Mouse (Mus musculus) cerebellum, postnatal 25 days (tissue): ENCODE measurements at regions not wholly inside any gene's neighbourhood (a gene's known extent, or its start where the extent isn't known, plus 50 kb on each side); places are given as distances from the start of the nearest gene placed in this dataset.

Experiments
- DNase-seq, 2 experiments: peaks; one replicate each; pipeline ENCODE4 v3.0.0; 2021; ENCODE audit warnings: mixed read lengths in 2 of 2

DNA sequence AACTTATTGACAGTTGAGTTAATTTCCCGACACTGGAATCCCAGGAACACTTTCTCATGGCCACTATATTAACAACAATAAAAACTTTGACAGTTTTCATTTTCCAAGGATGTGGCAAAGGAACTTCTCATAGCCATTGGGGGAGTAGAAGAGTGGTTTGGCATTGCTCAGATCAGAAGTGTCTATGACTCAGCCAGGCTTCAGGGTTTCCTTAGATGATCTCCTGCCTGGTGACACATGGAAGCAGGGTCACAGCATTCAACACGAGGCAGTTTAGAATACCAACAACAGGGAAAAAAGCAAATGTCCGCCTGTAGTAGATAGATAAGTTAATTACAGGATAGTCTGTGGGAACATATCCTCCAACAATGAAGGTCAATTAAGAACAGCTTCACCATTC, 228.1 kb upstream of the Gm12728 start:
- DNase-seq, result no peak

- DNase-seq, result no peak
These were observed 223.9 kb upstream of the Gm12728 start for GRCm38 (mm10) chr4:105565796-105566195.

- no peak for DNase-seq
These were observed 222.9 kb upstream of the Gm12728 start for GRCm38 (mm10) chr4:105566513-105567457.

GRCm38 (mm10) chr4:105569671-105570070, 220.0 kb upstream of the Gm12728 start:
- DNase-seq, result no peak

DNA sequence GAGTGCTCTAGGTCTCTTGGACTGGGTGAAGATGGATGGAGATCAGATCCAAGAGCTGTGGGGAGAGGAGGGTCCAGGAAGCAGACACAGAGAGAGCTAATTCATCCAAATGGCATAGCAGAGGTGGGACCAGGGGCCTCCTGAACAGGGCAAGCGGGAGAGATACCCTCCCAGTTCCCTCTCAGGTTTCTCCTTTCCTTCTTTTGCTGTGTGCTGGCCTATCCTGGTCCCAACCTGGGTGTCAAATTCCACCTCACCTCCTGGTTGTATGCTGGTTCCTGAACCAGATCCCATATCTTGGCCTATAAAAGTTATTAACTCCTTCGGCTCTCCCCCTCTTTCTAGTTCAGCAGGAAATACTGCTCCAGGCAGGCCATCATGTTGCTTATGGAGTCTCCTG, 214.1 kb upstream of the Gm12728 start:
- no peak for DNase-seq

- no peak for DNase-seq
These were observed 208.7 kb upstream of the Gm12728 start for GRCm38 (mm10) chr4:105580987-105581386.

- no peak for DNase-seq
These were observed 205.2 kb upstream of the Gm12728 start for GRCm38 (mm10) chr4:105584329-105584925.

GRCm38 (mm10) chr4:105603661-105604060, 186.0 kb upstream of the Gm12728 start:
- no peak for DNase-seq

GRCm38 (mm10) chr4:105604607-105605006, 185.1 kb upstream of the Gm12728 start:
- DNase-seq, result no peak

DNA sequence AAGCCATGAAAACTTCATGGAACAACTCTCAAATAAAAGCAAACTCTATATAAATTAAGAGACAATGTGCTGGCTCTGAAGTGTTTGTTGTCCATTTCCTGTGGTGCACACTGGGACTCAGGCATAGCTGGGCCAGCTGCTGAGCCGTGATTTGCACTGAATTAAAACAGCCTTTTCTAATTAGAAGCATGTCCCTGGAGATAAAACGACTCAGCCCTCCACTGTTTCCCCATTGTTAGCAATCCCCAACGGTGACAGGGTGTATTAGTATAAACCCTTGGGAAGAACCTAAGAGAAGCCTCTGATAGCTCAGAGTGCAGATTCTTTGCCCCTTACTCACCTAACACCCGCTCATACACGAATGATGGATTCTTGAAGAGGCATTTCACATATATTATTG, 182.9 kb upstream of the Gm12728 start:
- DNase-seq, result no peak

DNA sequence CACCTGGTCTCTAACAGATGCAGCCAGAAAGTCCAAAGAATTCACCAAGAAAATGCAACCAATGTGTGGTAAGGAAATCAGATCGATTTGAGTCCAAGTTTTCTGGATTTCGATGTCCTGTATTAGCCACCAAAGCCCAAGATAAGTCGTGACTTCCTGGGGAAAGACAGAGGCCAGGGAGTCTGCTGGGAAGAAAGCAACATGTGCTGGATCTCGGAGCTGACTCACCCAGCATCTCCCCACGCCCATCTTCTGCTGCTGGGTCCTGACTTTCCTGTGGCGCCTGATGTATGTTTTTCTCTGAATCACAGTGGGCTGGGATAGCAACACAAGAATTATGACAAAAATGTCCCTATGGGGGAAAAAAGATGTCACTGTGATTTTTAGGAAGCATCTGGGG, 178.8 kb upstream of the Gm12728 start:
- no peak for DNase-seq

DNA sequence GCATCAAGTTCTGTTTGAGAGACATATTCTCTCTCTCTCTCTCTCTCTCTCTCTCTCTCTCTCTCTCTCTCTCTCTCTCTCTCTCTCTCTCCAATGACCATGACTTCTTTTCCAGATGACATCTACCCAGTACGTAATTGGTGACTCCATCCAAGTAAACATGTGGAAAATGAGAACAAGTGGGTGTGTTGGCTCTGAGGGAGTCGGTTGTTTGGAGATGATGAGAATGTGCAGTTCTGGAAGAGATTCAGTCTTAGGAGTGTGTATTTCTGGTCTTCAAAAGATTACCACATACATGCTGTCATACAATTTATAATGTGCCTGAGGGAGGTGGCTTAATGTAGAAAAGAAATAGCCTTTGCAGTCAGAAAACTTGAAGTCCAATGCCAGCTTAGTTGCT, 175.3 kb upstream of the Gm12728 start:
- DNase-seq, result no peak

DNA sequence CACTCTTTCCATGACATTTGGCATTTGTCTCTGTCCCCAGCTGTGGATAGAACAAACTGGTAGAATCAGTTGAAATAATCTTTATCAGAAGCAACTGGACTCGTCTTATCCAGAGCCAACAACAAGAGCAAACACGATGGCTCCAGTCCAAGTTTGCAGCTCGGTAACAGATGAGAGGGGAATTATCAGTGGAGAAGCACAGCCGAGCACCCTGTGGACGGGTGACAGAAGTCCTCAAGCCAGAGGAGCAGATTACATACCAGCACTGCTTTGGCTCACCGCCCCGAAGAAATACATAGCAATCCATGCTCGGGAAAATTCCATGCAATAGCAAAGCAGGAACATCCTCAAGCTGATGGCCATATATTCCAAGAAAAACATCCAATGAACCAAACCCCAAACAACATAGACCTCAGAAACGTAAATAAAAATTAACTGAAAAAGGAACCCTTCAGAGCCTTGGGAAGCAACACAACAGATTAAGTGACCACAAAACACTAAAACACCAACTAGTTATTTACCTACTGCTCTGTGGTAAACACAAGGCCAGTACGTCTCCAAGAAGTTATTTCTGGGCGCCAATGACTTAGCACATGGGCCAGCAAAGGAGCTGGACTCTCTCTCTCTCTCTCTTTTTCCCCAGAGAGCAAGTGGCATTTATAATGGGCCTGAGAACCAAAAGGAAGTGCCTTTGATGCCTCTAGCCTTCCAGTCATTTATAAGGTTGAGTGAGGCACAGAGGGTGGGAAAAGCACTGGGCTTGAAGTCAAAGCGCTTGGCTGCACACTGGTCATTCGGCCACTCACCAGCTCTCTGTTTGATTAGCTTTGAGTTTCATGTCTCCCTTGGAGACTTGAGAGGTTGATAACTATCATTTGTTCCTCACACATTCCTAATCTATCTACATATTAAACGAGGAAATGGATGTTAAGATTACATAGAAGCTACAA, 163.0 kb upstream of the Gm12728 start:
- DNase-seq, result peak; percentile 37 to 54

GRCm38 (mm10) chr4:105629581-105629980, 160.1 kb upstream of the Gm12728 start:
- DNase-seq, result no peak

- DNase-seq, result no peak
These were observed 158.9 kb upstream of the Gm12728 start for GRCm38 (mm10) chr4:105630595-105631369.

DNA sequence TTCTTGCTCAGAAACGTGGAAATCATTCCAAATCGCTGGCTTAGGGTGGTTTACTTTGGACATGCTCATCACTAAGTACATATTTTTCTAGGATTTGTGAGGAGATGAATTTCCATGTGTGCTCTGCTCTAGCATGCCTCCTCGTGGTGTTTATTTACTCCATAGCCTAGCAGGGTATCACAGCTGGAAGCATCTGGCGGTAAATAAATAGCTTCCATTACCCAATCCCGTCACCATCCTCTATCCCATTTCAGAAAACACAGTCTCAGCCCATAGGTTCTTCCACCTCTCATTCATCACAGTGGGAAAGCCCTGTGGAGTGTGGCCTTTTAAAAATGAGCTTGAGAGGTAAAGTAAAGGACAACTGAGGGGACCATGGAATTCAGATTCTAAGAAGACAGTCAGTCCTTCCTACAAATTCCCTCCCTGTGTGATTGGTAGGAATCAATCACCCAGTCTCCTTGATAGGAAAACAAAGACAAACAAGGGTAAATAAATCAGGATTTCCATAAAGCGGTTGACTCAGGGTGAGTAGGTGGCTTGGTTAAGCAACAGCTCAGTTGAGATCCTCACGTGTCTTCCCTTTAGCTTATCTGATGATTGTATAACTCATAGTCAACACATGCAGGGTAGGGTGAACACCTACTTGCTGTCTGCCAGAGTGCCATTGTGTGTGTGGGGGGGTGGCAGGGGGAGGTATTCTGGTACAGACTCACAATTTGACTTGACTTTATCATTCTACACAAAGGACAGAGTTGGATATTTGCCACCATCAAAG, 156.9 kb upstream of the Gm12728 start:
- DNase-seq, result no peak

DNA sequence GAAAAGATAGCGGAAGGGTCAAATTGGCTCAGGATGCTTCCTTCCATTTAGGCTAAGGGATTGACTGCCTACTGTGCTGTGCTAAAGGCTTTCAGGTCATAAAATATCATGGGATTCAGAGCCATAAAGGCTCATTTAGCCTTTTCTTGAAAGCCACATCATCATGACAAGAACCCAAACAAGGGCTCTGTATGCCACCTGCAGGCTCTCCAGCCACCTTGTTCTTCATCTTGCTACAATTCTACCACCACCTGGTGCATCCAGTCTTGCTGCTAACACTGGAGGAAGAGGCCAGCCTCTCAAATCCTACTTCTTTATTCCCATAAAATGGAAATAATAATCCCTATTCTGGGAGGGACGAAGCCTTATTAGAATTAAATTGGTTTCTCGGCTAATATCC, 155.9 kb upstream of the Gm12728 start:
- no peak for DNase-seq

- DNase-seq, result no peak
These were observed 148.9 kb upstream of the Gm12728 start for GRCm38 (mm10) chr4:105640793-105641192.

GRCm38 (mm10) chr4:105641582-105641981, 148.1 kb upstream of the Gm12728 start:
- DNase-seq, result no peak

DNA sequence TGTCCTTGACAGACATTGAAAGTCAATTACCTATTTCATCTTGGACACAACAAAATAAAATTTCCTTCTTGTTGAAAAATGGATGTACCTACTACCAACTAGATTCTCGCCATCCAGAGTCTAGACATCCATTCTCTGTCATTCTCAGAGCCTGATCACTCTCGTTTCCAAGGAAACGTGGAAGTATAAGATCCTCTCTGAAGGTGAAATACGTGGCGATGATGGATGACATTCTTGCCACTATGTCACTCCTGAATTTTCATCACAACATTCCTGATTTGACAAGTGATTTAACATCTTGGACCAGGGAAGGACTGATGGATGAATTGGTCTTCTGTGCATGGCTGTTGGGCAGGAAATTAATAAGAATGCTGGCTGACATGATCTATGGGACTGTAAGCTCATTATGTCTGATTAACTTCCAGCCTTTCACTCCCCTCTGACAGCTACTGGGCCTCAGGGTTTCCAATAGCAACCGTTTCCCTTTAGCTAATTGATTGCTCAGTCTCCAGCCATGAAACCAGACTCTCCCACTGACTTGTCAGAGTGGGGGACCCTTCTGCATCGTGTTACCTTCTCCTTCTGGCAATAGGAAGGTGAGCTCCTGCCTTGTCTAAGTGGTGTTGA, 140.7 kb upstream of the Gm12728 start:
- DNase-seq, result no peak

DNA sequence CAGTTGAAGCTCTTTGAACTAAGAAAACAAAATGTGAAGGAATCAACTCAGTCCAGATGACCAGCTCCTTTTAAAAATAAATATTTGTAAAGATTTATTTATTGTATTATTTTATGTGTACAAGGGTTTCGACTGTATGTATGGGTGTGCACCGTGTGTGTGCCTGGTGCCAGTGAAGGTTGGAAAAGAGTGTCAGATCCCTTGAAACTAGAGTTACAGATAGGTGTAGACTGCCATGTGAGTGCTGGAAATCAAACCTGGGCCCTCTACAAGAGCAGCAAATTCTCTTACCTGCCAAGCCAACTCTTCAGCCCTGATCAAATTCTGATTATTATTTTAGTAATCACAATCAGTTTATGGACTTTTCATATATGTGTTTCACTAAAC, 140.2 kb upstream of the Gm12728 start:
- DNase-seq, result no peak
